Mouse (Mus musculus) midbrain, embryonic 14.5 days (tissue): ENCODE results near the gene Psrc1. TPM values are rescaled to one million over a fixed set of nuclear protein-coding genes. Genes with fewer than 3 reads are reported as not detected.

Source experiments
- ATAC-seq: fragments of 200-750 bp; cut with Nextera tagmentation; 2 replicates; pipeline ENCODE4 v1.8.0; 2017; ENCODE audit warnings: moderate number of reproducible peaks, moderate library complexity; ENCODE audit not compliant: low FRiP score, low TSS enrichment
- DNase-seq: peaks from one replicate; pipeline ENCODE4 v3.0.0-alpha.2; 2015
- H3K27ac ChIP-seq: fragments of 300-500 bp; sonication (generic); replicated peaks from 2 replicates; pipeline ENCODE4 v1.5.1; 2014; ENCODE audit warnings: mild to moderate bottlenecking, low read depth, low read length, moderate library complexity
- H3K27me3 ChIP-seq: fragments of 300-500 bp; sonication (generic); 2 replicates; pipeline ENCODE4 v1.6.1; 2014; ENCODE audit warnings: low read length, control low read depth, mixed read lengths; ENCODE audit not compliant: control insufficient read depth, insufficient read depth
- H3K36me3 ChIP-seq: fragments of 300-500 bp; sonication (generic); 2 replicates; pipeline ENCODE4 v1.6.1; 2014; ENCODE audit warnings: low read length, control low read depth; ENCODE audit not compliant: control insufficient read depth, insufficient read depth
- H3K4me1 ChIP-seq: fragments of 300-500 bp; sonication (generic); 2 replicates; pipeline ENCODE4 v1.6.1; 2014; ENCODE audit warnings: mild to moderate bottlenecking, antibody characterized with exemption, low read length, control low read depth; ENCODE audit not compliant: control insufficient read depth, insufficient read depth
- H3K4me2 ChIP-seq: fragments of 300-500 bp; sonication (generic); 2 replicates; pipeline ENCODE4 v1.6.1; 2014; ENCODE audit warnings: mild to moderate bottlenecking, low read length, moderate library complexity
- H3K4me3 ChIP-seq: fragments of 300-500 bp; sonication (generic); replicated peaks from 2 replicates; pipeline ENCODE4 v1.5.1; 2014; ENCODE audit warnings: low read depth, low read length
- H3K9ac ChIP-seq: fragments of 300-500 bp; sonication (generic); replicated peaks from 2 replicates; pipeline ENCODE4 v1.6.1; 2014; ENCODE audit warnings: mild to moderate bottlenecking, low read length, moderate library complexity
- H3K9me3 ChIP-seq: fragments of 300-500 bp; sonication (generic); 2 replicates; pipeline ENCODE4 v1.6.1; 2016; ENCODE audit warnings: low read length, control low read depth, mixed read lengths; ENCODE audit not compliant: control insufficient read depth
- WGBS: fragments of 180-500 bp; shearing (Covaris S2); extraction: QIAGEN DNeasy Blood & Tissue Kit; methylation state at CpG from one replicate; pipeline ENCODE4 v1.1.7; 2014; 5-methylcytosine and 5-hydroxymethylcytosine counted together
- polyA plus RNA-seq: library from polyadenylated mRNA; unstranded; fragments of >200 nt; fragmentation: Nextera tagmentation; extraction: Ambion mirVana; gene quantifications from 2 replicates; pipeline ENCODE4 v1.2.1, GENCODE M21; 2014

The Psrc1 gene
- polyA plus RNA-seq, 1 experiment from 2014 or later: 12.4 TPM

GRCm38 (mm10) chr3:108398281-108398680 is 14.6 kb downstream of the Psrc1 start:
- no peak overlapping the region for H3K4me2 ChIP-seq
- no peak overlapping the region for H3K9ac ChIP-seq
- H3K9me3 ChIP-seq: no peaks in the 10 kb centered on the region
- no peak overlapping the region for H3K27ac ChIP-seq
- ATAC-seq: no peak
- H3K4me3 ChIP-seq: no peak overlapping the region
- peaks cover 99% of the 10 kb centered on the region for H3K36me3 ChIP-seq
- no peaks in the 10 kb centered on the region for H3K4me1 ChIP-seq
- DNase-seq: no peak
- H3K27me3 ChIP-seq: no peaks in the 10 kb centered on the region
- WGBS: 96% methylated on average over 9 of the region's 9 CpGs

- WGBS: 90% methylated on average over 5 of the region's 5 CpGs
- DNase-seq: no peak
These were observed 16.8 kb downstream of the Psrc1 start for GRCm38 (mm10) chr3:108400442-108400841.

GRCm38 (mm10) chr3:108401692-108402527 is 18.3 kb downstream of the Psrc1 start:
- 40% methylated on average over 22 of the region's 22 CpGs for WGBS
- peak overlapping the region; percentile 26; the same call in 1 of the 2 replicates for H3K4me2 ChIP-seq
- no peaks in the 10 kb centered on the region for H3K27me3 ChIP-seq
- H3K9ac ChIP-seq: no peak overlapping the region
- peaks cover 16% of the 10 kb centered on the region for H3K4me1 ChIP-seq
- H3K9me3 ChIP-seq: no peaks in the 10 kb centered on the region
- no peak overlapping the region for H3K4me3 ChIP-seq
- H3K27ac ChIP-seq: peak overlapping the region; percentile 67
- DNase-seq: peak; percentile 94
- peaks cover 96% of the 10 kb centered on the region for H3K36me3 ChIP-seq
- peak; percentile 87 for ATAC-seq

More at GRCm38 (mm10) chr3:108400442-108400841, 16.8 kb downstream of the Psrc1 start:
- peaks cover 4% of the 10 kb centered on the region for H3K4me1 ChIP-seq
- H3K4me2 ChIP-seq: no peak overlapping the region
- H3K9me3 ChIP-seq: no peaks in the 10 kb centered on the region
- ATAC-seq: no peak
- no peak overlapping the region for H3K27ac ChIP-seq
- H3K4me3 ChIP-seq: no peak overlapping the region
- H3K27me3 ChIP-seq: no peaks in the 10 kb centered on the region
- H3K36me3 ChIP-seq: peaks cover 98% of the 10 kb centered on the region
- H3K9ac ChIP-seq: no peak overlapping the region

- Histone ChIP-seq H3K4me1 (peaks cover 16% of the 10 kb centered on the region), H3K4me3 (no peak overlapping the region), H3K27me3 (no peaks in the 10 kb centered on the region), H3K27ac (peak overlapping the region; percentile 67; the same call in 1 of the 2 replicates), H3K36me3 (peaks cover 95% of the 10 kb centered on the region), H3K9me3 (no peaks in the 10 kb centered on the region), H3K4me2 (no peak overlapping the region), H3K9ac (no peak overlapping the region)
- DNase-seq (no peak), ATAC-seq (no peak)
- WGBS: 71% methylated on average over 15 of the region's 15 CpGs
These were observed 18.9 kb downstream of the Psrc1 start for GRCm38 (mm10) chr3:108402528-108402920.

- no peaks in the 10 kb centered on the region for H3K27me3 ChIP-seq
- peak overlapping the region; percentile 79 for H3K27ac ChIP-seq
- H3K9ac ChIP-seq: peak overlapping the region; percentile 31; the same call in 1 of the 2 replicates
- peak; percentile 22; the same call in 1 of the 2 replicates for ATAC-seq
- peak; percentile 75 for DNase-seq
- H3K36me3 ChIP-seq: peaks cover 69% of the 10 kb centered on the region
- peaks cover 30% of the 10 kb centered on the region for H3K4me1 ChIP-seq
- H3K4me2 ChIP-seq: peak overlapping the region; percentile 33
- H3K4me3 ChIP-seq: no peak overlapping the region
- no peaks in the 10 kb centered on the region for H3K9me3 ChIP-seq
- 9% methylated on average over 14 of the region's 14 CpGs for WGBS
These were observed 22.1 kb downstream of the Psrc1 start for GRCm38 (mm10) chr3:108405536-108406305.

- no peaks in the 10 kb centered on the region for H3K27me3 ChIP-seq
- DNase-seq (no peak), ATAC-seq (no peak)
- H3K4me2 ChIP-seq: peak overlapping the region; percentile 33
- no peak overlapping the region for H3K4me3 ChIP-seq
- peaks cover 62% of the 10 kb centered on the region for H3K36me3 ChIP-seq
- H3K4me1 ChIP-seq: peaks cover 36% of the 10 kb centered on the region
- H3K9ac ChIP-seq: peak overlapping the region; percentile 31; the same call in 1 of the 2 replicates
- H3K9me3 ChIP-seq: no peaks in the 10 kb centered on the region
- peak overlapping the region; percentile 79 for H3K27ac ChIP-seq
- WGBS: 60% methylated on average over 24 of the region's 24 CpGs
These were observed 22.8 kb downstream of the Psrc1 start for GRCm38 (mm10) chr3:108406306-108406885.

GRCm38 (mm10) chr3:108408517-108409008 is 24.9 kb downstream of the Psrc1 start:
- Histone ChIP-seq H3K27ac (no peak overlapping the region), H3K36me3 (peaks cover 60% of the 10 kb centered on the region), H3K4me1 (peaks cover 48% of the 10 kb centered on the region), H3K9me3 (peaks cover 2% of the 10 kb centered on the region; the same call in 1 of the 2 replicates), H3K9ac (no peak overlapping the region), H3K27me3 (no peaks in the 10 kb centered on the region), H3K4me3 (no peak overlapping the region), H3K4me2 (peak overlapping the region; percentile 78)
- WGBS: 82% methylated on average over 8 of the region's 8 CpGs
- no peak for ATAC-seq
- no peak for DNase-seq

- 6% methylated on average over 8 of the region's 8 CpGs for WGBS
- DNase-seq (peak; percentile 48), ATAC-seq (no peak)
- Histone ChIP-seq H3K4me2 (peak overlapping the region; percentile 78), H3K4me1 (peaks cover 56% of the 10 kb centered on the region), H3K36me3 (peaks cover 61% of the 10 kb centered on the region), H3K9me3 (peaks cover 9% of the 10 kb centered on the region), H3K9ac (peak overlapping the region; percentile 75), H3K4me3 (peak overlapping the region; percentile 38), H3K27me3 (no peaks in the 10 kb centered on the region), H3K27ac (peak overlapping the region; percentile 97)
These were observed 26.2 kb downstream of the Psrc1 start for GRCm38 (mm10) chr3:108409656-108410358.
